Mouse (Mus musculus) liver, embryonic 12.5 days (tissue): ENCODE data around the gene 0610010F05Rik. TPM values are rescaled to one million over a fixed set of nuclear protein-coding genes. Genes with fewer than 3 reads are reported as not detected.

Experiments
- ATAC-seq: fragments of 200-750 bp; cut with Nextera tagmentation; 2 replicates; pipeline ENCODE4 v1.8.0; 2017; ENCODE audit warnings: moderate number of reproducible peaks, mild to moderate bottlenecking, moderate library complexity
- H3K27ac ChIP-seq: fragments of 300-500 bp; sonication (generic); 2 replicates; pipeline ENCODE4 v1.5.1; 2016; ENCODE audit warnings: mild to moderate bottlenecking
- H3K27me3 ChIP-seq: fragments of 300-500 bp; sonication (generic); replicated peaks from 2 replicates; pipeline ENCODE4 v1.6.1; 2016; ENCODE audit warnings: mild to moderate bottlenecking, moderate library complexity
- H3K36me3 ChIP-seq: fragments of 300-500 bp; sonication (generic); 2 replicates; pipeline ENCODE4 v1.6.1; 2016; ENCODE audit warnings: mild to moderate bottlenecking, moderate library complexity
- H3K4me1 ChIP-seq: fragments of 300-500 bp; sonication (generic); 2 replicates; pipeline ENCODE4 v1.6.1; 2016
- H3K4me2 ChIP-seq: fragments of 300-500 bp; sonication (generic); 2 replicates; pipeline ENCODE4 v1.6.1; 2016; ENCODE audit warnings: mild to moderate bottlenecking, moderate library complexity
- H3K4me3 ChIP-seq: fragments of 300-500 bp; sonication (generic); 2 replicates; pipeline ENCODE4 v1.5.1; 2016; ENCODE audit warnings: mild to moderate bottlenecking, moderate library complexity
- H3K9ac ChIP-seq: fragments of 300-500 bp; sonication (generic); 2 replicates; pipeline ENCODE4 v1.6.1; 2016; ENCODE audit warnings: mild to moderate bottlenecking, moderate library complexity
- H3K9me3 ChIP-seq: fragments of 300-500 bp; sonication (generic); replicated peaks from 2 replicates; pipeline ENCODE4 v1.6.1; 2016; ENCODE audit warnings: mild to moderate bottlenecking, moderate library complexity
- WGBS: fragments of 180-500 bp; shearing (Covaris S2); methylation state at CpG from one replicate; pipeline ENCODE4 v1.1.7; 2016; ENCODE audit not compliant: insufficient replicate concordance; 5-methylcytosine and 5-hydroxymethylcytosine counted together
- polyA plus RNA-seq: library from polyadenylated mRNA; unstranded; fragments of >200 nt; fragmentation: Nextera tagmentation; extraction: Ambion mirVana; gene quantifications from 2 replicates; pipeline ENCODE4 v1.2.1, GENCODE M21; 2016

Gene 0610010F05Rik
- polyA plus RNA-seq, 1 experiment from 2014 or later = 17.0 TPM

DNA sequence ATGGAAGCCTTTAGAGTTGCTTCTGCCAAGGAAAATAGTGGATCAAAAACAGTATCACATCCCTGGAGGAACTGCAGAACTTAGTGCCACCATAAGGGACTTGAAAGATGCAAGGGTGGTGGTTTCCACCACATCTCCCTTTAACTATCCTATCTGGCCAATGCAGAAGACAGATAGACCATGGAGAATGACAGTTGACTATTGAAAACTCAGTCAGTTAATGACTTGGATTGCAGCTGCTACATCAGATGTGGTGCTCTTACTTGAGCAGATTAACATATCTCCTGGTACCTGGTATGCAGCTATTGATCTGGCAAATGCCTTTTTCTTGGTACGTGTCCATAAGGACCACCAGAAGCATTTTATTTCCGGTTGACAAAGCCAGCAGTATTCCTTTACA lies 96.0 kb downstream of the 0610010F05Rik start:
- Histone ChIP-seq H3K4me3 (no peak overlapping the region), H3K36me3 (no peaks in the 10 kb centered on the region), H3K9me3 (no peaks in the 10 kb centered on the region), H3K27ac (no peak overlapping the region), H3K4me1 (no peaks in the 10 kb centered on the region), H3K9ac (no peak overlapping the region), H3K27me3 (no peaks in the 10 kb centered on the region), H3K4me2 (no peak overlapping the region)
- WGBS = 52% methylated on average over 2 of the region's 2 CpGs
- no peak for ATAC-seq

DNA sequence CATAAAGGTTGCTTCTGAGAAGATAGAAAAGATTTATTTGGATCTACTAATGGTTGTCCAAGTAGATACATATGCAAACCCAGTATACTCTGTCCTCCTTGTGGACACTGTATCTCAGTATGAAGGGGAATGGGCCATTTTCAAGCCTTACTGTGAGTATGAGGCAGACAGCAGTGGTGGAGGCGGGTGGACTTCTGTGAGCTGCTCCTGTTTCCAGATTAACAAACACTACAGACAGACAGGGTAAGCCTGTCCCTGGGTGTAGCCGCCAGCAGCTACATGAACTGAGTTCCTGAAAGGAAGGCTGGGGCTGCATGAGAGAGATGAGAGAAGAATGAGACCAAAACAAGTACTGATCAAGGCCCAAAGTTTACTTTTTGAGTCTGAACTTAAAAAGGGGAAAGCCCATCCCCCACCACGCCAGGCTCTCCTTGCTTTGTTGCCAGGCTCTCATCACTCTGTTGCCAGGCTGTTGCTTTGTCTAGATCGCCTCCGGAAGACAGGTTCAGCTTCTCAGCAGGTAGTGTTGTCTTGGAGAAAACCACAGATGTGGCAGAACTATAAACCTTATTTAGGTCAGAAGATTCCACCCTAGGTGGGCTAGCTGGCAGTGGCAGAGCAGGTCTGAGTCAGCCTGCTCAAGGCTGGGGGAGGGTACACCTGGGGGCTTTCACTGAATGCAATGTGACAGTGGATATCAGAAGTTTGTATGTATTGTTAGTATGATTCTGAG lies 112.8 kb downstream of the 0610010F05Rik start, which contains the start of gene 1700093K21Rik:
1700093K21Rik (minus strand) TSS at position 683 of the 733 bp plus-strand sequence.
- H3K4me3 ChIP-seq = no peak within 1 kb of the TSS
- H3K27me3 ChIP-seq = no peaks in the 10 kb centered on the region
- no peak for ATAC-seq

DNA sequence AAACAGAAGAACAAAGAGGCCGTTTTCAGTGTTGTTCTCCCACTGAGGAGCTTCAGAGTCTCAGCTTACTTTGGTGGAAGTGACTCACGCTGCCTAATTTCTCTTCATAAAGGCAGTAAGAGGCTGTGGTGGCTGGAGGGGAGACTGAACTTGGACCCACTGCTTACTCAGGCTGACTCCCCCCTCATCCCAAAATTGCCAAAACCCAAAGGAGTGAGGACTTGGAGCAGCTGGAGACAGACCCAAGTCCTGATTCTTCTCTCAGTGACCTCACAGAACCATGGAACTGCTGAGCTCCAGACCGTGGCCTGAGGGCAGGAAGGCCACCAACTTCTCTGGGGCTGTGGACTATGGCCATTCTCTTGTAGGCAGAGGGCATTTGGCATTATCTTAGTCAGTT lies 114.5 kb downstream of the 0610010F05Rik start:
- ATAC-seq = no peak

More for the DNA sequence above, 112.8 kb downstream of the 0610010F05Rik start, which contains the start of gene 1700093K21Rik:
- no peak within 1 kb of the TSS for H3K27ac ChIP-seq
- H3K36me3 ChIP-seq = no peaks in the 10 kb centered on the region
- no peak within 1 kb of the TSS for H3K4me2 ChIP-seq
- no peaks in the 10 kb centered on the region for H3K4me1 ChIP-seq
- WGBS = 60% methylated on average over 5 of the region's 5 CpGs
- H3K9ac ChIP-seq = no peak within 1 kb of the TSS
- H3K9me3 ChIP-seq = no peaks in the 10 kb centered on the region; the same call in 1 of the 2 replicates

GRCm38 (mm10) chr11:23515315-23515714 lies 118.1 kb downstream of the 0610010F05Rik start:
- no peak for ATAC-seq
- Histone ChIP-seq H3K4me2 (no peak overlapping the region), H3K4me1 (no peaks in the 10 kb centered on the region), H3K27me3 (no peaks in the 10 kb centered on the region), H3K36me3 (no peaks in the 10 kb centered on the region), H3K27ac (no peak overlapping the region), H3K4me3 (no peak overlapping the region), H3K9ac (no peak overlapping the region), H3K9me3 (no peaks in the 10 kb centered on the region)
- WGBS = 58% methylated on average over 2 of the region's 2 CpGs

More for the DNA sequence above, 114.5 kb downstream of the 0610010F05Rik start:
- WGBS = 69% methylated on average over 3 of the region's 3 CpGs
- no peak overlapping the region for H3K4me2 ChIP-seq
- no peak overlapping the region for H3K27ac ChIP-seq
- H3K36me3 ChIP-seq = no peaks in the 10 kb centered on the region
- H3K4me1 ChIP-seq = no peaks in the 10 kb centered on the region
- no peaks in the 10 kb centered on the region for H3K9me3 ChIP-seq
- H3K27me3 ChIP-seq = no peaks in the 10 kb centered on the region
- no peak overlapping the region for H3K9ac ChIP-seq
- no peak overlapping the region for H3K4me3 ChIP-seq

Other genes starting within 250 kb of the 0610010F05Rik start
- 44.5 and 51.0 TPM in 2 replicates for gene Ahsa2, start 135.6 kb downstream of the 0610010F05Rik start, polyA plus RNA-seq
- gene 1700093K21Rik, start 112.5 kb downstream of the 0610010F05Rik start, polyA plus RNA-seq = not detected in 2 replicates
- gene Pus10, start 32.0 kb upstream of the 0610010F05Rik start, polyA plus RNA-seq = 21.8 and 22.6 TPM in 2 replicates
- 15.0 and 18.0 TPM in 2 replicates for gene Pex13, start 32.3 kb upstream of the 0610010F05Rik start, polyA plus RNA-seq
- 0.36 and 0.63 TPM in 2 replicates for gene Rel, start 137.3 kb upstream of the 0610010F05Rik start, polyA plus RNA-seq